In the genomic region with DNA sequence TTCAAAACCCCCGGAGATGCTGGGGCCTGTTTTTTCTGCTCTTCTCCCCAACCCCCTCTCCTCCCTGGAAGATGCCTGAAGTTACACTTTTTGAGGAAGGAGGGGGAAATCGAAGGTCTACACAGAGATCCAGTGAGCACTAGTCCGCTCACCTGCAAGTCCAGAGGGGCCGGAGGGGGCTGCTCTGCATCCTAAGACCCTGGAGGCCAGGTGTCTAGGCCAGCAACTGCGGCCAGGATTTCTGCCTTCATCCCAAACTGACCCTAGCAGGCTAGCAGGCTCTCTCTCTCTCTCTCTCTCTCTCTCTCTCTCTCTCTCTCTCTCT, we compare ENCODE assay signal across 8 mouse cellular contexts. TPM values are rescaled to one million over a fixed set of nuclear protein-coding genes. Genes with fewer than 3 reads are reported as not detected.
A peak's percentile ranks its signal among the peaks of the same experiment; 100 is the strongest.
DNase-seq lines count a peak whose midpoint lies in the region; ATAC-seq and TF ChIP-seq lines count a peak whose summit lies in the region.

No protein-coding gene starts in this region.

- 0 out of 2 replicates have a peak, but pooled peaks cover 3% of the 10 kb centered on the region for H3K36me3 ChIP-seq in kidney, embryonic 16.5 days (ENCODE audit: insufficient read depth, low read length)
- no peaks in the 10 kb centered on the region; the same call in 1 of the 2 replicates for H3K36me3 ChIP-seq in heart, postnatal 0 days (replicated peaks; ENCODE audit: control insufficient read depth, insufficient read depth, low read length)
- no peaks in the 10 kb centered on the region for H3K36me3 ChIP-seq in midbrain, embryonic 11.5 days (ENCODE audit: control insufficient read depth, insufficient read depth, low read length)

- no peaks in the 10 kb centered on the region for H3K27me3 ChIP-seq in kidney, embryonic 16.5 days (ENCODE audit: insufficient read depth, low read length)
- H3K27me3 ChIP-seq in heart, postnatal 0 days (ENCODE audit: control insufficient read depth, insufficient read depth, low read length) = no peaks in the 10 kb centered on the region
- H3K27me3 ChIP-seq in midbrain, embryonic 11.5 days (ENCODE audit: control insufficient read depth, insufficient read depth, low read length) = no peaks in the 10 kb centered on the region

- no peak for TF ChIP-seq EP300 in heart, postnatal 0 days (IDR thresholded peaks at IDR 0.05; ENCODE audit: low read depth)

- H3K27ac ChIP-seq in kidney, embryonic 16.5 days (ENCODE audit: low read length) = peak overlapping the region; percentile 82; the same call in 1 of the 2 replicates
- H3K27ac ChIP-seq in heart, postnatal 0 days (ENCODE audit: low read depth) = peak overlapping the region; percentile 95
- H3K27ac ChIP-seq in midbrain, embryonic 11.5 days (ENCODE audit: low read depth, low read length) = no peak overlapping the region

- intact Hi-C loops in left cerebral cortex, postnatal 4 days (cut with DNase I) = loop anchor here (1.0 kb wide), 1 partner anchor 134 kb away; no protein-coding TSS in a partner anchor

- ATAC-seq in kidney, embryonic 16.5 days (ENCODE audit: low FRiP score, low TSS enrichment) = 0 out of 2 replicates have a peak, but pooled peaks have one; percentile 1
- no peak for ATAC-seq in heart, postnatal 0 days (ENCODE audit: insufficient read depth, low read depth)
- ATAC-seq in midbrain, embryonic 11.5 days (ENCODE audit: low FRiP score) = peak; percentile 18

- DNase-seq in kidney, adult 11 months = no peak
- peak; percentile 51 for DNase-seq in NIH3T3 (ENCODE audit: low read depth)
- no peak for DNase-seq in heart, postnatal 0 days (ENCODE audit: low spot score)
- DNase-seq in midbrain, embryonic 11.5 days (ENCODE audit: low spot score, missing footprints) = peak; percentile 95
- no peak for DNase-seq in left cerebral cortex, postnatal 4 days
- no peak for DNase-seq in kidney, postnatal 14 days
- no peak for DNase-seq in adrenal gland, postnatal 25 days

- peaks cover 20% of the 10 kb centered on the region for H3K4me1 ChIP-seq in kidney, embryonic 16.5 days (ENCODE audit: insufficient read depth, low read length)
- peaks cover 30% of the 10 kb centered on the region for H3K4me1 ChIP-seq in heart, postnatal 0 days (ENCODE audit: control insufficient read depth, insufficient read depth)
- H3K4me1 ChIP-seq in midbrain, embryonic 11.5 days (ENCODE audit: control insufficient read depth, insufficient read depth, low read length) = peaks cover 11% of the 10 kb centered on the region; the same call in 1 of the 2 replicates

- peak overlapping the region; percentile 62 for H3K4me3 ChIP-seq in kidney, embryonic 16.5 days (ENCODE audit: low read length)
- H3K4me3 ChIP-seq in heart, postnatal 0 days (ENCODE audit: low read depth, low read length) = peak overlapping the region; percentile 95
- peak overlapping the region; percentile 70 for H3K4me3 ChIP-seq in midbrain, embryonic 11.5 days (ENCODE audit: low read depth, low read length)

- no peak for TF ChIP-seq CTCF in heart, postnatal 0 days (IDR thresholded peaks at IDR 0.05; ENCODE audit: low read depth)

- H3K4me2 ChIP-seq in kidney, embryonic 16.5 days (replicated peaks; ENCODE audit: low read depth, low read length) = peak overlapping the region; percentile 98
- H3K4me2 ChIP-seq in heart, postnatal 0 days (ENCODE audit: low read depth, low read length) = peak overlapping the region; percentile 94
- peak overlapping the region; percentile 94 for H3K4me2 ChIP-seq in midbrain, embryonic 11.5 days

- H3K9me3 ChIP-seq in kidney, embryonic 16.5 days (ENCODE audit: low read length) = no peaks in the 10 kb centered on the region
- H3K9me3 ChIP-seq in heart, postnatal 0 days (replicated peaks; ENCODE audit: control insufficient read depth, low read length) = no peaks in the 10 kb centered on the region
- no peaks in the 10 kb centered on the region for H3K9me3 ChIP-seq in midbrain, embryonic 11.5 days (ENCODE audit: control insufficient read depth, low read length)

- 8% methylated on average over 5 of the region's 5 CpGs for WGBS in kidney, embryonic 16.5 days
- 2% methylated on average over 5 of the region's 5 CpGs for WGBS in heart, postnatal 0 days
- WGBS in midbrain, embryonic 11.5 days = 2% methylated on average over 5 of the region's 5 CpGs

- peak overlapping the region; percentile 71 for H3K9ac ChIP-seq in kidney, embryonic 16.5 days (replicated peaks; ENCODE audit: low read length)
- H3K9ac ChIP-seq in heart, postnatal 0 days (replicated peaks; ENCODE audit: low read depth, low read length) = peak overlapping the region; percentile 76
- H3K9ac ChIP-seq in midbrain, embryonic 11.5 days (ENCODE audit: low read length) = peak overlapping the region; percentile 82

RNA-seq across cellular contexts. Expression of a gene that starts 0.8 kb away (rescaled TPM):
- 14.3 and 15.4 TPM in 2 replicates for polyA plus RNA-seq in kidney, embryonic 16.5 days (2015; fragmentation: Nextera tagmentation; extraction: Ambion mirVana)
- total RNA-seq in heart, postnatal 0 days (2014; rRNA removed; ENCODE audit: low replicate concordance) = 5.0 and 19.9 TPM in 2 replicates
- 11.1 and 14.9 TPM in 2 replicates for polyA plus RNA-seq in heart, postnatal 0 days (2015; fragmentation: Nextera tagmentation; extraction: Ambion mirVana)
- 12.4 and 12.8 TPM in 2 replicates for polyA plus RNA-seq in midbrain, embryonic 11.5 days (2014; fragmentation: Nextera tagmentation; extraction: Ambion mirVana)
- 10 to 100 TPM; 24.3 to 27.2 TPM for total RNA-seq in left cerebral cortex, postnatal 4 days (2021)
- 16.5 and 36.8 TPM in 2 replicates for total RNA-seq in adrenal gland, postnatal 25 days (2021)

Comparison
In these comparisons a context has a peak if more than half of its experiments do, and no peak if none do; other contexts are left out.
1. DNase-seq: peak in NIH3T3 (single experiment) and midbrain, embryonic 11.5 days (single experiment); none in kidney, adult 11 months (single experiment), heart, postnatal 0 days (single experiment), left cerebral cortex, postnatal 4 days (single experiment), kidney, postnatal 14 days (single experiment) and adrenal gland, postnatal 25 days (single experiment).
2. Peak in every context shown above with its lines, with median percentiles within 50 percentile points of each other: H3K4me2 ChIP-seq, H3K4me3 ChIP-seq and H3K9ac ChIP-seq.